Mouse (Mus musculus) layer of hippocampus, postnatal 14 days (tissue): ENCODE measurements around the gene Clmp. TPM values are rescaled to one million over a fixed set of nuclear protein-coding genes. Genes with fewer than 3 reads are reported as not detected.

Source experiments
- total RNA-seq, 2 experiments: library from RNA; stranded (reverse); gene quantifications; 2 replicates each; pipeline ENCODE4 v1.2.3; 2021

Clmp gene
- total RNA-seq, 2 experiments from 2014 or later = 36.1 to 39.2 TPM

Other genes with a start within 250 kb of the Clmp start
- gene Gramd1b, start 154.6 kb upstream of the Clmp start, total RNA-seq = 100 to 1,000 TPM; 147 to 167 TPM
- gene Gm21915, start 15.3 kb upstream of the Clmp start, total RNA-seq = not detected
- gene Hspa8, start 115.0 kb downstream of the Clmp start, total RNA-seq = 1,000 to 10,000 TPM; 2,045 to 2,355 TPM
- not detected for gene Bsx, start 188.2 kb downstream of the Clmp start, total RNA-seq